Mouse (Mus musculus) adrenal gland, postnatal 25 days (tissue): ENCODE data around the gene Brd3os. TPM values are rescaled to one million over a fixed set of nuclear protein-coding genes. Genes with fewer than 3 reads are reported as not detected.

Experiments used
- DNase-seq: peaks from one replicate; pipeline ENCODE4 v3.0.0; 2021; ENCODE audit warnings: mixed read lengths
- total RNA-seq: library from RNA; stranded (reverse); gene quantifications from 2 replicates; pipeline ENCODE4 v1.2.3, GENCODE M21; 2021

Brd3os gene
- total RNA-seq, 1 experiment from 2014 or later, result 11.0 TPM

DNA sequence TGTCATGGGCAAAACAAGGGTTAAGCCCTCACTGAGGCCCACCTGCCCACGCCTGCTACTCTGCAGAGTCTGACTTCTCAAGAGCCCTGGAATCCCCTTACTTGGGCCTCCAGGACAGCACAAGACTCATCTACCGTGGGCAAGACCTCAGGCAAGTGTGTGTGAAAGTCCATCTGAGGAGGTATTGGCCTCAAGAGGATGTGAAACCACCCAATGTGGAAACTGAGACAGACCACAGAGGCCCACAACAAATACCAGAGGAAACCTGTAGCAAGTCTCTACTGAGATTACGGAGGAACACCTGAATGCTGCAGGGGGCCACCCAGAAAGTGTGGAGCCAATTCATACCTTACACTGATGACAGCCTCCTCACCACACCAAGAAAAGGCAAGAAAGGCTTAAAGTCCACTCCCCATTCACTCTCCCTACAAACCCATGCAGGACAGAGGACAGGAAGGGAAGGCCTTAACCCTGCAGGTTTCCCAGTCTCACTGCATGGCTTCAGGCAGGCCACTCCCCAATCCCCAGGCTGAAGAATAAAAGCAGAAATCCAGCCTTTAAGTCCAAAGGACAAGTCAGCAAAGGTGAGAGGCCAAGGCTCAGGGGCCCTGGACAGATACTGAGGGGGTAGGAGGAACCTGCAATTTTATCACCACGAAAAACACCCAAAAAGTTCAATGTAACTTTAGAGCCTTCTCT, 27.3 kb downstream of the Brd3os start:
- DNase-seq, result no peak

DNA sequence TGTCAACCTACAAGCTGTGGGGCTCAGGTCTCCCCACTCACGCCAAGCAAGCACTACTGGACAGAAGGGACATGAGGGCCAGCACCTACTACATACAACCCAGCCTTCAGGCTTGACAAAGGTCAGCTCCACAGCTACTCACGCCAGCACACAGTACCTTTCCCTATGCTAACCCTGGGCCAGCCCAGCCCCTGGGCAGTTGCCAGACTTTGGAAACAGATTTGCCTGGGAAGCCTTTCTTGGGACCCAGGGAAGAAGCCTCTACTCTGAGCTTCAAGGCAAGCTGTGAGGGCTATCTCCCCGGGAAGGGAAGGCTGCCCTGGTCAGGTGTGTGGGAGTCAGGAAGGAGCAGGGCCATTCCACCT, 27.8 kb downstream of the Brd3os start:
- DNase-seq, result peak; percentile 60

DNA sequence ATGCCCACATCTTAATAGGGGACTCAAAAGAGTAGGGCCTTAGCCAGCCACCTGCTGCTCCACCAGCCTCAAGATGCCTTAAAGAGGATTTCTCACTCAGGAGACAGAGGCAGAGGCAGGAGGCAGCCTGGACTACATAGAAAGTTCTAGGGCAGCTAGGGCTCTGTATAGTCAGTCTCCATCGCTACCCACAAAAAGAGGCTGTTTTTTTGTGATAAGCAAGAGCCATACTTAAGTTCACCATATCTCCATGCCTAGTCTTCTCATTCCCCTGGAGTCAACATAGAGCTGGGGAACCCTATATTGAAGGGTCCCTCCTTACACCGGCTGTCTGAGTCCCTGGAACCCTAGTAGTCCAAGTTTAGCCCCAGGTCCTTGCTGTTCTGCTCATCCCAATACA, 28.4 kb downstream of the Brd3os start:
- DNase-seq, result no peak

DNA sequence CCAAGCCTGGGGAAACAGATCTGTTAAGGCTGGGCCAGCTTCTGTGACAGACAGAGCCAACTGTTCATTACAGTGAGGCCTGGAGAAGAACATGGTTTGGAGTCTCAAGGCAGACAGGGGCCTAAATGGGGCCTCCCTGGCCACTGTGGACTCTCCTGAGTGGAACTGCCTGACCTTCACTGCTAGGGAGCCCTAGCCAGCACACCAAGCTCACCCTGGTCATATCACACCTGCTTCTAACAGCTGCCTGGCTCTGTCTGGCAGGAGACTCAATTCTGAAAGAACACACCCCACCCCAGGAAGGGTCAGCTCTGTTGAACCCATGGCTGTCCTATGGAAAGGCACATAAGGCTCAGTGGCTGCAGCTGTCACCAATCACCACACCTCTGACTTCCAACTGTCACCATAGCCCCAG, 29.1 kb downstream of the Brd3os start:
- DNase-seq, result no peak

DNA sequence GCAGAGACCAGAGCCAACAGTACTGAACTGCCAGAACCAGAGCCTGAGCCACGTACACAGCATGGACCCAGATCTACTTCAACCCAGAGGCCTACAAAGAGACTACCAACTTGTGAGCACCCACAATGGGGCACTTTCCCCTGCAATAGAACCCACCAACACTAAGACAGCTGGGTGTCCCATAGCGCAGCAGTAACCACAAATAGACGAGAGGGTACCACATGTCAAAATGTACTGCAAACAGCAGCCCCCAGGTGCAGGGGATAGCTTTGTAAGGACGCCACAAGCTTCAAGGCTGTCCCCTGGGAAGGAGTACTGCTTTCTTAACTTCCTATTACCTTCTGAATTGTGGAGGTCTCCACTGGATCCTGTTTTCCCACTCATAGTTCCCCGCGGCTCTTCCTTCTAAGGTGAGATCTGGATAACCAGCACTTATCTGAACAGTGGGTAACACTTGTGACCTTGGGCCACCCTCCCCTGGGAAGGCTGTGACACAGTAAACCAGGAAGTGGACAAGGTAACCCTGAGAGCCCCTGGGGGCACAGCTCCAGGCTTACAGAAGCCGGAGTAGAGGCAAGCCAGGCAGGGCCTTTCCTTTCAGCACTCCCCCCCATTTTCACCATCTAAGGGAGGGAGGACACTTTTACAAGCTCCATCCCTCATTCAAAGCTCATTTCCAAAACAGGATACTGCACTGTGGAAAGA, 31.1 kb downstream of the Brd3os start:
- DNase-seq, result no peak

DNA sequence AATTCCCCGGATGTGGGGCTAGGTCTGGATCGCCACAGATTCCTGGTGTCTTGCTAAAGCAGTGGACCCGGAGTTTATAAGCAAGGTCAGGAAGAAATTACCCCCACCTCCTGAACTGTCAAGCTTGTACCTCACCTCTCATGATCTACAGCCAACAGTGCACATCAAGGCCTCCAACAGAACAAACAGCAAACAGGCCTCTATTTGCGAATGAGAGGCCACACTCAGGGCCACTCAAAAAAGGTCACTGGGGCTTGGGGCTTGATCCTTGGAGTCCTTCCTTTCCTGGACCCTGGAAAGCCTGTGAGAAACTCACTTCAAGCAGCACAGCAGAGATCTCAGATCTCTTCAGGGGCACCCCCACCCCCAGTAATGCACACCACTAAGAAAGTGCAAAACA, 31.8 kb downstream of the Brd3os start:
- DNase-seq, result no peak

DNA sequence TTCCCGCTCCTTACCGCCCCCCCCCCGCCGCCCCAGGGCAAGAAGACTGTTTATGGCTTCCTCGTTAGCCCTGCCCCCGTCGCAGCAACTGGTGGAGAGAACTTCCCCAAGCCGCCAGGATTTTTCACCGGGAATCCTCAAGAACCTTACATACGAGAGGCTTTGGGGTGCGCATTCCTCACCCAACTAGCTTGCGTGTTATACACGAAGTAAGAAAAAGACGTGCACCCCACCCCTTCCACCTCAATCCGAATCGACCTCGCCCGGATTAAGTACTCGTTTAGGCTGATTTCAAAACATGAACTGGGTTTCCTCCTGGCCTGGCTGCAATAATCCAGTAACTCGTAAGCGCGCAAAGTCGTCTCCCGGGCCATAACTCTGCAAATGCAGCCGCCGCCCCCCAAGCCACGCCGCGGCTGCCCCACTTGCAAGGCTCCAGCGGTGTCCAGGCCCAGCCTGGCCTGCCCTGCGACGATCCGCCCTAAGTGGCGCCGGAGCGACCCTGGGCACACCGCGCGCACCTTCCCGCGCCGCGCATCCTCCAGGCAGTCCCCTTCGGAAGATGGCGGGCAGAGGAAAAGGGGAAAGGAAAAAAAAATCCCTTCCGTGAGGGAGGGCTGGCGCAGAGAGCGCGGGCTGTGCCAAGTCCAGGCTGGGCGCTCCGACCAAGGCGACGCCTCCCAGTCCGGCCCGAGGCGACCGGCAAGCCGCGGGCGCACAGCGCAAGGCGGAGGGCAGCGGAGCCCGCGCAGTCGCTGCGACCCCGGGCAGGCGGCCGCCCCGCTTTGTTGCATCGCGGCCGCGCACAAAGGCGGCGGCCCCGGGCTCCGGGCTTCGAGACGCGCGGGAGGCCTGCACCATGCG, 32.7 kb downstream of the Brd3os start:
- peak; percentile 47 for DNase-seq

DNA sequence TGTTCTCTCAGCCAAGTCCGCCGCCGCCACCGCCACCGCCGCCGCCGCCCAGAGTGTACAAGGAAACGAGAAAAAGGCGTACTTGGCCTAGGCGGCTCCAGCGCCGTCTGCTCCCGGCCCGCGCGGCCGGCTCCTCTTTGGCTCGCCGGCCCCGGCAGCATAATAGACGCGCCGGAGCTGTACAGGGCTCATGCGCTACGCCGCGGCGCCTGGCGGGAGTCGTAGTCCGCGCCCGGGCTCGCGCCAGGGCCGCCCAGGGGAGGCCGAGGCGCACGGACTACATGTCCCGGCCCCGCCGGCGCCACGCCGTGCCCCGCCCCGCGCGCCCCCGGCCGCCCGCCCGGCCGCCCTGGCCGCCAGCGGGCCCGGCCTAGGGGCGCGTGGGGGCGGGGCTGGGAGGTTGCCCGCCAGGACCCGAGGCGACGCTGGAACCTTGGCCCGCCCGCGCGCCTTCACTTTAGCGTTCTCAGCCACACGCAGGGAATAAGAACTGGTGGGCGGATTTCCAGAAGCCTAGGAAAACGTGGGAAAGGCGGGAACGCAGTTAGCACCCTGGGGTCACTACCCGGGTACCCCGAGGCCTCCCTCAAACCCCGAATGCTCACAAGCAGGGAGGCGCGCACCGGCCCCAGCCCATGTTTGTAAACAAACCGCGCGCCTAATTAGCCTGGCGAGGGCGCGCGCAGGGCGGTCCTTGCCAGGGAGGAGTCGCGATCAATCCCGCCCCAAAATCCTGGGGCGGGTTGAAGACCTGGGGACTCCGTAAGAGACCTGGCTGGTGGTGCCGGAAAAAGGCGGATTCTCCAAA, 33.6 kb downstream of the Brd3os start:
- DNase-seq, result peak; percentile 92

DNA sequence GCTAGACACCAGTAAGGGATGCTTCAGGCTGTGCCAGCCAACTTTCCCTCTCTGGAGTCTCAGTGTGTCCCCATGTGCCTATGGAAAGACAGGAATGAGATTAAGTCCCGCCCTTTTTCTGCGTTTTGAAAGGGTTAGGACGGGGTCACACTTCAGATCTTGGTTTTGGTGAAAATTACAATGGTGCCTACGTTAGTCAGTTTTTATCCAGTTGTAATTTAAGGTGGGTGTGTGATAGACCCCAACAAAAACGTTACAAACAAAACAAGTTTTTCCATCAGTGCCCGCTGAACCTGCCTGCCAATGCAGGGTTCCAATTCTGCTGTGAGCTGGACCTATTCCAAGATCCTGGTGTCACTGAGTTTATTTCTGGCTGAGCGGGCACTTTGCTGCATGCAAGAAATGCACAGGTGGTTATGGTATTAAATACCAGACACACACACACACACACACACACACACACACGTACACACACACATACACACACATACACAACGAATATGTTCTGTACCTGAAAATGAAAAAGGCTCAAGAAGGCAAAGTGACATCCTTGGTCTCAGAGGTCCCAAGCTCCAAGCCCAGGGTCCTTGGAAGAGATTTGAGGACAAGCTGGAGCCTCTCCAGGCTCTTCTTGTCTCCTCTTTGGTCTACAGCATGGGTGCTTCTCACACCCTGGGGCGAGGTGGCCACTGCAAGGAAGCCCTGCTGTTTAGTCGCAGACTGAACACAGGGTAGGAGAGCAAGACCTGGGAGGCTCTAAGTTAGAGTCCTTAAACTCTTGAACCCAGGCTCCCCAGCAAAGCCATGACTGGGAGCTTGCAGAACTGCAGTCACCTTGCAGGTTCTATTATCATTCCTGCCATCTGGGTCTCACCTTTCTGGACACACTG, 34.4 kb downstream of the Brd3os start:
- no peak for DNase-seq

DNA sequence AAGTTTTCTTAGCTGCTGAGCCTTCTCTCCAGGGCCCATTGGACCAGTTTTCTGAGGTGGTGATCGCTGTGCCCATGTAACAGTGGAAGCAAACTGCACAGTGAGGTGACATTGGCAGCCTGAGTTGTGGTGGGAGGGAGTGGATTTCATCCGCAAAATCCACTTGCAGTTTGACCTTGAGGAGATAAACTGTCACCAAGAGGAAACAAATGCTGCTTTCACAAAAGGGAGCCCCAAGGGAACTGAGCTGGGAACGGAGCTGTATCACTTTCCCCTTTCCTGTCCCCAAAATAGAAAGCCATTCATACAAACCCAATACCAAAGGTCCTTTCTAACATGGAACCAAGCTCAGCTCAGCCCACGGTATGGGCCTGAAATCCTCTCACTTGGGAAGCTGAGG, 37.7 kb downstream of the Brd3os start:
- DNase-seq, result no peak

DNA sequence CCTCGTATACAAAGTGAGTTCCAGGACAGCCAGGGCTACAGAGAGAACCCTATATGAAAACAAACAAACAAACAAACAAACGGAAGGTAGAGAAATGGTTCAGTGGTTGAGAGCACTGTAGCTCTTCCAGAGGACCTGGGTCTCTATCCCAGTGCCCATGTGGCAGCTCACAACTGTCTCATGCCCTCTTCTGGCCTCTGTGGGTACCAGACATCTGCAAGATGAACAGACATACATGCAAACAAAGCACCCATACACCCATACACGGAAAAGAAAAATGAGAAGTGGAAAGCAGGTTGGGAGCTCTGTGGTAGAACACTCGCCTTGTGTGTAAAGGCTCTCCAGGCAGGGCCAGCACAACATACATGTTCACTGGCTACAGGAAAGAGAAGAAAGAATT, 38.2 kb downstream of the Brd3os start:
- DNase-seq, result no peak

DNA sequence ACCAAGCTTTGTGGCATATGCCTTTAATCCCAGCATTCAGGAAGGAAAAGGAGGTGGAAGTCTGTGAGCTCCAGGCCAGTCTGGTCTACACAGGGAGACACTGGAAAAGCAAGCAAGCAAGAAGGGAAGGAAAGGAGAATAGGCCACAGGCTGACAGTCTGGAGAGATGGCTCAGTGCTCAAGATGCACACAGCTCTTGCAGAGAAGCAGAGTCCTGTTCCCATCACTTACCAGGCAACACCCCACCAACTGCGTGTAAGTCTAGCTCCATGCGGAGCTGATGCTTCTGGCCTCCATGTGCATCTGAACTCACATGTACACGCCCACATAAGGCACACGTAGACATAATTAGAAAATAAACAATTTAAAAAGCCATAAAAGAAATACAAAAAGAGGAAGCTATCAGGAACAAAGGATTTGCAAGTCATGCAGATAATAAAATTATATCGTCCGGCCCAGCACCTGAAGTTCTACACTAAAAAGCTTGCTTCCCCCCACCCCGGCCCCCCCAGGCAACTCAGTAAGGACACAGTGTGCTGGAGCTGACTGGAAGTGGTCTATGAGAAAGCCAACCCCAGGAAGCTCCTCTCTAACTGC, 40.2 kb downstream of the Brd3os start:
- DNase-seq, result no peak

DNA sequence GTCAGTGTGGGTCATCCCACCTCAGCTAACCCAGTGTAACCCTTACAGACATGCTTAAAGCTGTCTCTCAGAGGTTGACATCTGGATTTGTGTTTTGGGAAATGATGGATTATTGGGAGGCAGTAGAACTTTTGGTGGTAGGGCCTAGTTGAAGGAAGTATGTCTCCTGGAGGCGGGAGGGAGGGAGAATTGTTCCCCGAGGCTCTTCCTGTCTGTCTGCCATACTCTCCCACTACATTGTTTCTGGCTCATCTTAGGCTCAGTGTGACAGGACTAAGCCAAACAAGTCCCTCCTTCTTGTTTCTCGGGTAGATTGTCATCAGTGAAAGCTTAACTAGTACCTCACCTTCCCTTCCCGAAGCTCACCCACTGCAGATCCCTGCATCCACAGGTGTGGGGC, 44.6 kb downstream of the Brd3os start:
- no peak for DNase-seq

DNA sequence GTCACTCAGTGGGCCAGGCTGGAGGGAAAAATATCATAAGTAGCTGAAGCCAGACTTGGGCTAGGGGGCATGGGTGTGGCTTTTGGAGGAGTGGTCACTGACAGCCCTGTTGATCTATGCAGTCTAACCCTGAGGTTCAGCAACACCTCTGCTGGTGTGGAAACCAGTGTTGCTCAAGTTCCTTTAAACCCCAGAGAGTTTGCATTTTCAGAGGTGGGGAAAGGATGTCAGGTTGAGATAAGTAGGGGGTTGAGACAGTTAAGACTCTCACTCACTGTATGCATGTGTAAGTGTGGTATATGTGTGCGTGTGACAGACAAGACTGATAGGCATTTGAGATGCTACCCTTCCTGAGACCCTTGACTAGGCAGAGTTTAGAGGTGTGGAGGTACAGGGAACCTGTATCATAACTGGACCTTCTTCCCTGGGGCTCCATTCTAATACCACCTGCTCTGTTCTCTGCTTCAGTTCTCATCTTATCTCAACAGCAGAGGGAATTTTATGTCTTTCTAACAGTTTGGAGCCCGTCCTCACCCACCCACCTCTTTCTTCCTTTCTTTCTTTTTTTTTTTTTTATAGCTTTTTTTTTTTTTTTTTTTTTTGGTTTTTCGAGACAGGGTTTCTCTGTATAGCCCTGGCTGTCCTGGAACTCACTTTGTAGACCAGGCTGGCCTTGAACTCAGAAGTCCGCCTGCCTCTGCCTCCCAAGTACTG, 45.4 kb downstream of the Brd3os start:
- no peak for DNase-seq

DNA sequence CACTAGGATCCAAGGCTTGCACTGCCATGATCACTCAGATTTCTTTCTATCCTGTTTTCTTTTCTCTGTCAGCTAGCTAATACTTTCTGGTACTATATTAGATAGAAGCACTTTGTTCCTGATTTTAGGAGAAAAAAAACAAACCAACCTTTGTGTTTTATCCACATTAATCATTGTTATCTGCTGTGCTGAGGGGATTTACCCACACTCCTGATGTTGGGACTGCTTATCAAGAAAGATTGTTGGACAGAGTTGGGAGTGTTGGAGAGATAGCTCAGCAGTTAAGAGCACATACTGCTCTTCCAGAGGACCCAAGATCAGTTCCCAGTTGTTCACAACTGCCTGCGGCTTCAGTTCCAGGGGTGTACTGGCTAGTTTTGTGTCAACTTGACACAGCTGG, 46.2 kb downstream of the Brd3os start:
- no peak for DNase-seq

DNA sequence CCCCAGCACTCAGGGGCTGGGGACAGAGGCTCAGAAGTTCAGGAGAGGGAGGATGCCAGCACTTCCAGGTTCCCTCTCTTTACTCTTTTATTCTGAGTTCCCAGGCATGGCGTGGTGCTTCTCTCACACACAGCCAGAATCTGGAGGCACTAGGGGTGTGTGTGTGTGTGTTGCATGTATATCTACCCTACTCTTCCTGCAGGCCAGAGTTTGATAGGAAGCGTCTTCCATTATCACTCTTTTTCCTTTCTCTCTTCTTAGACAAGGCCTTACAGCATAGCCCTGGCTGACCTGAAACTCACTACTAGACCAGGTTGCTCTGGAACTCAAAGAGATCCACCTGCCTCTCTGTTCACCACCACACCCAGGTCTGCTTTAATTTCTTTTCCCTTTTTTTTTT, 48.8 kb downstream of the Brd3os start:
- no peak for DNase-seq
